Mouse (Mus musculus) MEL (cell line): Measurements from ENCODE around the gene Klhl22. TPM values are rescaled to one million over a fixed set of nuclear protein-coding genes. Genes with fewer than 3 reads are reported as not detected.

Source experiments
- DNase-seq: peaks from one replicate; pipeline ENCODE4 v3.0.0; 2011; ENCODE audit warnings: low read depth, low spot score
- H3K27ac ChIP-seq: 2 replicates; pipeline ENCODE4 v1.5.1; 2012; ENCODE audit warnings: low read depth, mild to moderate bottlenecking, control low read depth, low read length, moderate library complexity; ENCODE audit not compliant: control insufficient read depth
- H3K27me3 ChIP-seq, 2 experiments: fragments of 150-350 bp in 1 of 2; sonication (generic) in 1 of 2; 2 replicates each; pipeline ENCODE4 v1.6.1; 2012; ENCODE audit warnings: low read length in 2 of 2, mild to moderate bottlenecking in 2 of 2, improper control_type of control experiment in 1 of 2, moderate library complexity in 1 of 2; ENCODE audit not compliant: insufficient read depth in 2 of 2, control insufficient read depth in 1 of 2
- H3K36me3 ChIP-seq, 2 experiments: 2 replicates each; pipeline ENCODE4 v1.6.1; 2012 to 2014; ENCODE audit warnings: low read length in 2 of 2, improper control_type of control experiment in 1 of 2, inconsistent platforms in 1 of 2, mild to moderate bottlenecking in 1 of 2; ENCODE audit not compliant: insufficient read depth in 2 of 2, control insufficient read depth in 1 of 2
- H3K4me1 ChIP-seq, 2 experiments: fragments of 150-350 bp in 1 of 2; sonication (generic) in 1 of 2; 2 replicates each; pipeline ENCODE4 v1.6.1; 2012; ENCODE audit warnings: low read length in 2 of 2, improper control_type of control experiment in 1 of 2, mild to moderate bottlenecking in 1 of 2; ENCODE audit not compliant: insufficient read depth in 2 of 2, control insufficient read depth in 1 of 2
- H3K4me3 ChIP-seq, 2 experiments: fragments of 150-350 bp in 1 of 2; sonication (generic) in 1 of 2; 2 replicates each; pipeline ENCODE4 v1.5.1; 2012; ENCODE audit warnings: low read depth in 2 of 2, low read length in 2 of 2, mild to moderate bottlenecking in 2 of 2, moderate library complexity in 2 of 2, control low read depth in 1 of 2, improper control_type of control experiment in 1 of 2; ENCODE audit not compliant: control insufficient read depth in 1 of 2, insufficient read depth in 1 of 2
- H3K79me2 ChIP-seq: 2 replicates; pipeline ENCODE4 v1.6.1; 2012; ENCODE audit warnings: mild to moderate bottlenecking, low read length, moderate library complexity; ENCODE audit not compliant: control insufficient read depth, poor library complexity, insufficient read depth
- H3K9ac ChIP-seq: 2 replicates; pipeline ENCODE4 v1.6.1; 2012; ENCODE audit warnings: low read depth, mild to moderate bottlenecking, control low read depth, low read length, moderate library complexity; ENCODE audit not compliant: control insufficient read depth, poor library complexity, severe bottlenecking
- H3K9me3 ChIP-seq: fragments of 150-350 bp; sonication (generic); replicated peaks from 2 replicates; pipeline ENCODE4 v1.6.1; 2012; ENCODE audit warnings: mild to moderate bottlenecking, low read length, improper control_type of control experiment, moderate library complexity; ENCODE audit not compliant: insufficient read depth
- BHLHE40 ChIP-seq: IDR thresholded peaks from 2 replicates; pipeline ENCODE4 v1.6.1; 2012; ENCODE audit warnings: low read depth, mild to moderate bottlenecking, inconsistent platforms, low read length, improper control_type of control experiment, borderline replicate concordance
- CTCF ChIP-seq, 3 experiments: IDR thresholded peaks in 2 of 3; conservative IDR thresholded peaks in 1 of 3; 2 replicates each; pipeline ENCODE4 v1.5.1; 2011 to 2012; ENCODE audit warnings: low read length in 3 of 3, low read depth in 2 of 3, mild to moderate bottlenecking in 2 of 3, improper control_type of control experiment in 1 of 3, inconsistent platforms in 1 of 3, mixed read lengths in 1 of 3, moderate library complexity in 1 of 3; ENCODE audit not compliant: control insufficient read depth in 1 of 3, insufficient read depth in 1 of 3, poor library complexity in 1 of 3, severe bottlenecking in 1 of 3
- ELF1 ChIP-seq: IDR thresholded peaks from 2 replicates; pipeline ENCODE4 v1.6.1; 2014; ENCODE audit warnings: low read depth, mild to moderate bottlenecking, inconsistent platforms, low read length, improper control_type of control experiment, moderate library complexity
- EP300 ChIP-seq, 2 experiments: IDR thresholded peaks; 2 replicates each; pipeline ENCODE4 v1.6.1; 2011; ENCODE audit warnings: improper control_type of control experiment in 2 of 2, low read length in 2 of 2, low read depth in 1 of 2, mild to moderate bottlenecking in 1 of 2
- ETS1 ChIP-seq: IDR thresholded peaks from 2 replicates; pipeline ENCODE4 v1.6.1; 2012; ENCODE audit warnings: low read depth, mild to moderate bottlenecking, inconsistent platforms, low read length, improper control_type of control experiment, moderate library complexity
- GABPA ChIP-seq: IDR thresholded peaks from 2 replicates; pipeline ENCODE4 v1.6.1; 2012; ENCODE audit warnings: low read depth, mild to moderate bottlenecking, inconsistent platforms, low read length, improper control_type of control experiment, moderate library complexity
- HCFC1 ChIP-seq: IDR thresholded peaks from 2 replicates; pipeline ENCODE4 v1.6.1; 2012; ENCODE audit warnings: low read depth, mild to moderate bottlenecking, inconsistent platforms, low read length, improper control_type of control experiment, moderate library complexity
- MAZ ChIP-seq: IDR thresholded peaks from 2 replicates; pipeline ENCODE4 v1.6.1; 2012; ENCODE audit warnings: low read depth, mild to moderate bottlenecking, inconsistent platforms, low read length, improper control_type of control experiment
- MEF2A ChIP-seq: IDR thresholded peaks from 2 replicates; pipeline ENCODE4 v1.6.1; 2014; ENCODE audit warnings: low read depth, mild to moderate bottlenecking, inconsistent platforms, low read length, improper control_type of control experiment; ENCODE audit not compliant: poor library complexity, insufficient replicate concordance, severe bottlenecking; ENCODE audit errors: extremely low read depth
- MXI1 ChIP-seq: IDR thresholded peaks from 2 replicates; pipeline ENCODE4 v1.6.1; 2011; ENCODE audit warnings: mild to moderate bottlenecking, low read depth, low read length, improper control_type of control experiment
- NELFE ChIP-seq: IDR thresholded peaks from 2 replicates; pipeline ENCODE4 v1.6.1; 2011; ENCODE audit warnings: low read depth, low read length, improper control_type of control experiment
- NRF1 ChIP-seq: IDR thresholded peaks from 2 replicates; pipeline ENCODE4 v1.6.1; 2014; ENCODE audit warnings: low read depth, mild to moderate bottlenecking, inconsistent platforms, low read length, improper control_type of control experiment, moderate library complexity; ENCODE audit not compliant: poor library complexity, insufficient read depth, severe bottlenecking
- POLR2AphosphoS2 ChIP-seq: IDR thresholded peaks from 2 replicates; pipeline ENCODE4 v1.6.1; 2011; ENCODE audit warnings: low read length, improper control_type of control experiment
- SIN3A ChIP-seq: IDR thresholded peaks from 2 replicates; pipeline ENCODE4 v1.6.1; 2012; ENCODE audit warnings: low read length, improper control_type of control experiment, inconsistent platforms
- UBTF ChIP-seq: IDR thresholded peaks from 2 replicates; pipeline ENCODE4 v1.6.1; 2012; ENCODE audit warnings: low read depth, mild to moderate bottlenecking, inconsistent platforms, low read length, improper control_type of control experiment, moderate library complexity, borderline replicate concordance; ENCODE audit not compliant: insufficient read depth
- USF1 ChIP-seq: IDR thresholded peaks from 2 replicates; pipeline ENCODE4 v1.6.1; 2014; ENCODE audit warnings: low read depth, mild to moderate bottlenecking, inconsistent platforms, low read length, improper control_type of control experiment, moderate library complexity
- USF2 ChIP-seq, 2 experiments: IDR thresholded peaks; 2 replicates each; pipeline ENCODE4 v1.6.1; 2011 to 2012; ENCODE audit warnings: improper control_type of control experiment in 2 of 2, low read length in 2 of 2, borderline replicate concordance in 1 of 2, inconsistent platforms in 1 of 2, low read depth in 1 of 2, mild to moderate bottlenecking in 1 of 2; ENCODE audit not compliant: insufficient read depth in 1 of 2
- ZC3H11A ChIP-seq: IDR thresholded peaks from 2 replicates; pipeline ENCODE4 v1.6.1; 2012; ENCODE audit warnings: low read depth, mild to moderate bottlenecking, inconsistent platforms, low read length, improper control_type of control experiment
- ZMIZ1 ChIP-seq: IDR thresholded peaks from 2 replicates; pipeline ENCODE4 v1.6.1; 2012; ENCODE audit warnings: low read depth, mild to moderate bottlenecking, inconsistent platforms, low read length, improper control_type of control experiment, moderate library complexity
- ZNF384 ChIP-seq: IDR thresholded peaks from 2 replicates; pipeline ENCODE4 v1.6.1; 2012; ENCODE audit warnings: low read depth, mild to moderate bottlenecking, inconsistent platforms, low read length, improper control_type of control experiment
- polyA plus RNA-seq, 2 experiments: library from polyadenylated mRNA; stranded (reverse) in 1 of 2; unstranded in 1 of 2; fragments of >175 nt in 1 of 2; fragments of >200 nt in 1 of 2; gene quantifications; 2 replicates each; pipeline versions ENCODE4 v1.2.1 to v1.2.4; 2012; ENCODE audit warnings: low replicate concordance in 2 of 2, low read depth in 1 of 2; ENCODE audit not compliant: insufficient read length in 2 of 2, insufficient read depth in 1 of 2, missing spikeins in 1 of 2
- total RNA-seq: library from RNA; depleted of rRNA; stranded (reverse); fragments of 300-350 nt; gene quantifications from 2 replicates; pipeline ENCODE4 v1.2.3, GENCODE M21; 2012

Klhl22 gene
- total and polyA plus RNA-seq, 3 experiments, result 82.4 to 191 (median 97.0) TPM

DNA sequence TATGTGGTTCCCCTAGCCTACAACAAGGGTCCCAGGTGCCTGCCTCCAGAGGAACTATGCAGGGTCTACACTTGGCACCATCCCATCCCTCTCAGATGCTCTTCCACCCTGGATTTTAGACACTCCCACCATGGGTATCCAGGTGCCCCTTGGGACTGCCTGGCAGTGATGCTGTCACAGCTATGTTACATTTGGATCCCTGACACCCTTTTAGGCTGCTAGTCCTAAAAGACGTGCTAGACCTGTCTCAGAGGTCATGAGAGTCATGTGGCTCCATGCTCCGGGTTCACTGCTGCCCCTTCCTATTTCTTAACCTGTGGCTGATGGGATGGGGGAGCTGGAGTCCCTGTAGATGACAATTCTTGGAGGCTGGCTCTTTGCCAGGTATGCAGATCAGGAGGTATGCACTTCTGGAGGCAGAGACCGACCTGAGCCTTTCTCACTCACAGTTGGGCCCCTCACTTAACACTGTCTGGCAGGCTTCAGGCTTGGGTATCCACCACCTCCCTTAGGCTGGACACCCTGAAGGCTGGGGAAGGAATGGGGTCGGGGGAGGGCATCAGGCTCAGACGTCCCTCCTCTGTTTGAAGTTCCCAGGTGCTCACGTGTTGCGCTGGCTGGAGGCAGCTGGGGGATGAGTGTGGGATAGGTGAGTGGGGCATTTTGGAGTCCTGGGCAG, 42.5 kb downstream of the Klhl22 start:
- no peaks in the 10 kb centered on the region; a peak in 1 of 4 replicates for H3K36me3 ChIP-seq
- no peak overlapping the region for H3K27ac ChIP-seq
- H3K4me1 ChIP-seq, result peaks cover 0 to 23% of the 10 kb centered on the region in 2 experiments; a peak in 2 of 4 replicates
- H3K9ac ChIP-seq, result no peak overlapping the region
- H3K27me3 ChIP-seq, result no peaks in the 10 kb centered on the region
- no peak overlapping the region for H3K4me3 ChIP-seq
- no peak for DNase-seq
- TF ChIP-seq USF1 (no peak), ZMIZ1 (no peak), MXI1 (no peak), UBTF (no peak), CTCF (IDR thresholded peaks at IDR 0.05 in 2 of 3, conservative IDR thresholded peaks at IDR 0.05 in 1 of 3; ENCODE audit: control insufficient read depth in 1 of 3, insufficient read depth in 1 of 3, low read depth in 2 of 3, low read length in 3 of 3, poor library complexity in 1 of 3, severe bottlenecking in 1 of 3) (no peak)
- peaks cover 2% of the 10 kb centered on the region; the same call in 1 of the 2 replicates for H3K79me2 ChIP-seq
- no peaks in the 10 kb centered on the region for H3K9me3 ChIP-seq

DNA sequence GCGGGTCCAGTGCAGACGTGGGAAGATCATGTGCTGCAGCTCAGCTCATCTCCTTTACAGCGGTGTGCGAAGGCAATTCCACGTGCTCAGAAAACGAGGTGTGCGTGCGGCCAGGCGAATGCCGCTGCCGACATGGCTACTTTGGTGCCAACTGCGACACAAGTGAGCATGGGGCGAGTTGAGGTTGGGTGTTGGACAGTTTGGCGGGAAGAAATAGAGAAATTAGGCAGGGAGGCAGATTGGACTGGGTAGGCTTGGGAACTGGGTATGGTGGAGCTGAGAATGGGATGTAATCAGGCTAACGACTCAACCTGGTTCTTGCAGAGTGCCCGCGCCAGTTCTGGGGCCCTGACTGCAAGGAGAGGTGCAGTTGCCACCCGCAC, 43.0 kb downstream of the Klhl22 start:
- no peak overlapping the region for H3K27ac ChIP-seq
- H3K4me1 ChIP-seq, result peaks cover 0 to 23% of the 10 kb centered on the region in 2 experiments; a peak in 2 of 4 replicates
- H3K4me3 ChIP-seq, result no peak overlapping the region
- TF ChIP-seq EP300 (IDR thresholded peaks at IDR 0.05; ENCODE audit: low read depth in 1 of 2, low read length in 2 of 2) (no peak), ZNF384 (no peak), UBTF (no peak), ETS1 (no peak), MAZ (no peak), HCFC1 (no peak), SIN3A (no peak), GABPA (no peak), ZC3H11A (no peak), MEF2A (no peak), ELF1 (no peak), NELFE (no peak), NRF1 (no peak), USF2 (IDR thresholded peaks at IDR 0.05; ENCODE audit: borderline replicate concordance in 1 of 2, insufficient read depth in 1 of 2, low read depth in 1 of 2, low read length in 2 of 2) (no peak), BHLHE40 (no peak), CTCF (IDR thresholded peaks at IDR 0.05 in 2 of 3, conservative IDR thresholded peaks at IDR 0.05 in 1 of 3; ENCODE audit: control insufficient read depth in 1 of 3, insufficient read depth in 1 of 3, low read depth in 2 of 3, low read length in 3 of 3, poor library complexity in 1 of 3, severe bottlenecking in 1 of 3) (no peak), POLR2AphosphoS2 (no peak)
- TF ChIP-seq, all 39 proteins: peak for 0
- Histone ChIP-seq H3K9ac (no peak overlapping the region), H3K9me3 (no peaks in the 10 kb centered on the region), H3K36me3 (no peaks in the 10 kb centered on the region; a peak in 1 of 4 replicates), H3K27me3 (no peaks in the 10 kb centered on the region), H3K79me2 (peaks cover 5% of the 10 kb centered on the region; the same call in 1 of the 2 replicates)
- DNase-seq, result no peak
